Comparison of ENCODE assay signal across 15 mouse cellular contexts in the genomic region with DNA sequence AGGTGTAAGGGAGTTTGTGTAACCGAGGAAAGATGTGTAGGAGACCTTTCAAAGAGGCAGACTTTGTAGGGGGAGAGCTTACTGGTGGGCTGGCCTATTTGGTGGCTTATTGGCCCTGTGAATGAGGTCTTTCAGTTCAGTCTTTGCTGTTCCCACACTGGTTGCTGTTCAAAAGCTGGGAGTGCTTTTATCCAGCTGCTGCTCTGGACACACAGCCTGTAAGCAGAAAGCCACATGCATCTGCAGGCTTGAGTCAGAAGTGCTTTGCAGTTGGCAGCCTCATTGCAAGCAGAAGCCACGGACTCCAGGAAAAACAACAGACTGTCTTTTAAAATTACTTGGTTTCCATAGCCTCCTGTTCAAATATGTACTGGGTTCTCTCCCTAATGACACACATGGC. TPM values are rescaled to one million over a fixed set of nuclear protein-coding genes. Genes with fewer than 3 reads are reported as not detected.
DNase-seq lines count a peak whose midpoint lies in the region; ATAC-seq lines count a peak whose summit lies in the region.
"Had no signal": no experiment of that assay in that cellular context is flagged by ENCODE, and none has a peak within 500 bp of the region (broad histone marks: within the 10 kb centered on the region; RNA-seq: fewer than 3 reads in every experiment).

No protein-coding gene starts in this region.

- WGBS in forebrain, embryonic 15.5 days: 10% methylated on average over 2 of the region's 2 CpGs
- WGBS in forebrain, embryonic 12.5 days: 23% methylated on average over 2 of the region's 2 CpGs
- WGBS in hindbrain, embryonic 16.5 days: 48% methylated on average over 2 of the region's 2 CpGs
- 54% methylated on average over 2 of the region's 2 CpGs for WGBS in hindbrain, embryonic 14.5 days

- no peak overlapping the region for H3K9ac ChIP-seq in forebrain, embryonic 15.5 days (replicated peaks)
- H3K9ac ChIP-seq in forebrain, embryonic 12.5 days: no peak overlapping the region
- no peak overlapping the region for H3K9ac ChIP-seq in hindbrain, embryonic 16.5 days (ENCODE audit: low read depth, low read length)
- no peak overlapping the region for H3K9ac ChIP-seq in hindbrain, embryonic 14.5 days
- H3K9ac ChIP-seq: heart, embryonic 15.5 days; kidney, embryonic 15.5 days had no signal

- H3K4me2 ChIP-seq in forebrain, embryonic 15.5 days (replicated peaks): no peak overlapping the region
- no peak overlapping the region for H3K4me2 ChIP-seq in forebrain, embryonic 12.5 days
- no peak overlapping the region for H3K4me2 ChIP-seq in hindbrain, embryonic 16.5 days (ENCODE audit: low read length)
- no peak overlapping the region for H3K4me2 ChIP-seq in hindbrain, embryonic 14.5 days (replicated peaks)
- H3K4me2 ChIP-seq: heart, embryonic 15.5 days; kidney, embryonic 15.5 days had no signal

- H3K27me3 ChIP-seq in forebrain, embryonic 15.5 days: no peaks in the 10 kb centered on the region
- no peaks in the 10 kb centered on the region for H3K27me3 ChIP-seq in forebrain, embryonic 12.5 days
- H3K27me3 ChIP-seq in hindbrain, embryonic 16.5 days (replicated peaks; ENCODE audit: control insufficient read depth, insufficient read depth, low read length): no peaks in the 10 kb centered on the region
- H3K27me3 ChIP-seq in hindbrain, embryonic 14.5 days (ENCODE audit: control insufficient read depth, insufficient read depth, low read length): no peaks in the 10 kb centered on the region
- H3K27me3 ChIP-seq: heart, embryonic 15.5 days; kidney, embryonic 15.5 days had no signal

- H3K4me1 ChIP-seq in forebrain, embryonic 15.5 days: 0 out of 2 replicates have a peak, but pooled peaks cover 5% of the 10 kb centered on the region
- H3K4me1 ChIP-seq in forebrain, embryonic 12.5 days: peaks cover 13% of the 10 kb centered on the region
- H3K4me1 ChIP-seq in hindbrain, embryonic 16.5 days (ENCODE audit: control insufficient read depth, insufficient read depth, low read depth, low read length): no peaks in the 10 kb centered on the region
- H3K4me1 ChIP-seq in hindbrain, embryonic 14.5 days (replicated peaks; ENCODE audit: control insufficient read depth, insufficient read depth, low read length): no peaks in the 10 kb centered on the region

- no peak overlapping the region for H3K27ac ChIP-seq in forebrain, embryonic 15.5 days (replicated peaks)
- H3K27ac ChIP-seq in forebrain, embryonic 12.5 days: no peak overlapping the region
- peak overlapping the region; percentile 29; the same call in 1 of the 2 replicates for H3K27ac ChIP-seq in hindbrain, embryonic 16.5 days (ENCODE audit: low read depth, low read length)
- no peak overlapping the region for H3K27ac ChIP-seq in hindbrain, embryonic 14.5 days
- H3K27ac ChIP-seq: heart, embryonic 15.5 days; kidney, embryonic 15.5 days; macrophage had no signal

- 0 out of 2 replicates have a peak, but pooled peaks have one; percentile 51 for ATAC-seq in forebrain, embryonic 15.5 days (replicated peaks)
- ATAC-seq in forebrain, embryonic 12.5 days (ENCODE audit: low FRiP score): no peak
- ATAC-seq in hindbrain, embryonic 16.5 days: peak; percentile 70
- ATAC-seq in hindbrain, embryonic 14.5 days (ENCODE audit: low FRiP score): no peak

- no peaks in the 10 kb centered on the region for H3K36me3 ChIP-seq in forebrain, embryonic 15.5 days
- 0 out of 2 replicates have a peak, but pooled peaks cover 5% of the 10 kb centered on the region for H3K36me3 ChIP-seq in forebrain, embryonic 12.5 days (replicated peaks)
- H3K36me3 ChIP-seq in hindbrain, embryonic 16.5 days (ENCODE audit: control insufficient read depth, insufficient read depth, low read length): no peaks in the 10 kb centered on the region
- H3K36me3 ChIP-seq in hindbrain, embryonic 14.5 days (replicated peaks; ENCODE audit: control insufficient read depth, insufficient read depth): no peaks in the 10 kb centered on the region
- H3K36me3 ChIP-seq: heart, embryonic 15.5 days; kidney, embryonic 15.5 days had no signal

- no peak overlapping the region for H3K4me3 ChIP-seq in forebrain, embryonic 15.5 days
- no peak overlapping the region for H3K4me3 ChIP-seq in forebrain, embryonic 12.5 days (replicated peaks)
- H3K4me3 ChIP-seq in hindbrain, embryonic 16.5 days (ENCODE audit: low read length): no peak overlapping the region
- no peak overlapping the region for H3K4me3 ChIP-seq in hindbrain, embryonic 14.5 days (replicated peaks; ENCODE audit: low read length)
- H3K4me3 ChIP-seq: heart, embryonic 15.5 days; kidney, embryonic 15.5 days had no signal

- DNase-seq in hindbrain, embryonic 14.5 days (ENCODE audit: low spot score): no peak
- peak; percentile 14 for DNase-seq in thymus, postnatal 0 days (ENCODE audit: low spot score)
- DNase-seq in thymus, postnatal 10 days (ENCODE audit: low spot score in 2 of 2): no peak
- peak; percentile 29 for DNase-seq in naive thymus-derived CD4-positive, alpha-beta T cell, adult 2 months (ENCODE audit: low read depth)
- DNase-seq in retina, embryonic 14.5 days (ENCODE audit: low spot score): no peak
- DNase-seq: cerebellum, adult 11 months; left cerebral cortex, postnatal 4 days; lung, adult 18-20 months; thymus, postnatal 25 days had no signal

- no peaks in the 10 kb centered on the region for H3K9me3 ChIP-seq in forebrain, embryonic 15.5 days
- no peaks in the 10 kb centered on the region for H3K9me3 ChIP-seq in forebrain, embryonic 12.5 days
- no peaks in the 10 kb centered on the region for H3K9me3 ChIP-seq in hindbrain, embryonic 16.5 days (ENCODE audit: control insufficient read depth, low read length)
- no peaks in the 10 kb centered on the region for H3K9me3 ChIP-seq in hindbrain, embryonic 14.5 days (ENCODE audit: control insufficient read depth, low read length)
- H3K9me3 ChIP-seq: heart, embryonic 15.5 days; kidney, embryonic 15.5 days had no signal

RNA-seq across cellular contexts. Expression of gene Plcl2, which starts 16.6 kb away (rescaled TPM):
- 10.2 and 11.6 TPM in 2 replicates for polyA plus RNA-seq in forebrain, embryonic 15.5 days (2015; fragmentation: Nextera tagmentation; extraction: Ambion mirVana)
- polyA plus RNA-seq in forebrain, embryonic 12.5 days (2016; fragmentation: Nextera tagmentation; extraction: Ambion mirVana): 8.3 and 9.4 TPM in 2 replicates
- 8.2 and 10.0 TPM in 2 replicates for polyA plus RNA-seq in hindbrain, embryonic 16.5 days (2015; fragmentation: Nextera tagmentation; extraction: Ambion mirVana)
- 14.6 and 17.5 TPM in 2 replicates for polyA plus RNA-seq in hindbrain, embryonic 14.5 days (2014; fragmentation: Nextera tagmentation; extraction: Ambion mirVana)
- polyA plus RNA-seq in thymus, postnatal 0 days (2015; fragmentation: Nextera tagmentation; extraction: Ambion mirVana): 5.0 and 5.3 TPM in 2 replicates

Comparison
In these comparisons a context has a peak if more than half of its experiments do, and no peak if none do; other contexts are left out.
1. ATAC-seq: peak in forebrain, embryonic 15.5 days (single experiment) and hindbrain, embryonic 16.5 days (single experiment); none in forebrain, embryonic 12.5 days (single experiment) and hindbrain, embryonic 14.5 days (single experiment).
2. DNase-seq: peak in thymus, postnatal 0 days (single experiment) and naive thymus-derived CD4-positive, alpha-beta T cell, adult 2 months (single experiment); none in hindbrain, embryonic 14.5 days (single experiment), thymus, postnatal 10 days (0 of 2) and retina, embryonic 14.5 days (single experiment).